ENCODE assay signal across 22 mouse cellular contexts in genomic region chr13:42383099-42383498, GRCm38 (mm10).
DNase-seq lines count a peak whose midpoint lies in the region; ATAC-seq and TF ChIP-seq lines count a peak whose summit lies in the region.
"Had no signal": no experiment of that assay in that cellular context is flagged by ENCODE, and none has a peak within 500 bp of the region (broad histone marks: within the 10 kb centered on the region; RNA-seq: fewer than 3 reads in every experiment).

No protein-coding gene starts in this region.

- 69% methylated on average over 4 of the region's 4 CpGs for WGBS in embryonic facial prominence, embryonic 14.5 days
- 86% methylated on average over 4 of the region's 4 CpGs for WGBS in embryonic facial prominence, embryonic 10.5 days

- no peak for TF ChIP-seq CTCF in brain, embryonic 14.5 days (IDR thresholded peaks at IDR 0.05; ENCODE audit: borderline replicate concordance, extremely low read depth, insufficient read depth, insufficient read length)

- H3K27ac ChIP-seq in embryonic facial prominence, embryonic 14.5 days (replicated peaks; ENCODE audit: low read depth, low read length) = no peak overlapping the region
- no peak overlapping the region for H3K27ac ChIP-seq in embryonic facial prominence, embryonic 10.5 days (replicated peaks)
- H3K27ac ChIP-seq: embryonic facial prominence, embryonic 13.5 days; forebrain, embryonic 13.5 days; forebrain, embryonic 15.5 days had no signal

- H3K9me3 ChIP-seq in embryonic facial prominence, embryonic 14.5 days (ENCODE audit: control insufficient read depth, low read length) = no peaks in the 10 kb centered on the region
- H3K9me3 ChIP-seq in embryonic facial prominence, embryonic 10.5 days = no peaks in the 10 kb centered on the region
- H3K9me3 ChIP-seq: embryonic facial prominence, embryonic 13.5 days; forebrain, embryonic 13.5 days; forebrain, embryonic 15.5 days; G1E had no signal

- H3K27me3 ChIP-seq in embryonic facial prominence, embryonic 14.5 days (replicated peaks; ENCODE audit: control insufficient read depth, insufficient read depth, low read length) = no peaks in the 10 kb centered on the region
- H3K27me3 ChIP-seq in embryonic facial prominence, embryonic 10.5 days (replicated peaks; ENCODE audit: low read depth, poor library complexity, severe bottlenecking) = no peaks in the 10 kb centered on the region
- H3K27me3 ChIP-seq: CH12.LX; embryonic facial prominence, embryonic 13.5 days; forebrain, embryonic 13.5 days; forebrain, embryonic 15.5 days had no signal

- no peak for TF ChIP-seq POLR2A in brain, embryonic 14.5 days (IDR thresholded peaks at IDR 0.05; ENCODE audit: borderline replicate concordance, extremely low read depth, insufficient read depth, insufficient read length, poor library complexity, severe bottlenecking)

- H3K4me3 ChIP-seq in embryonic facial prominence, embryonic 14.5 days (ENCODE audit: low read depth, low read length) = no peak overlapping the region
- H3K4me3 ChIP-seq in embryonic facial prominence, embryonic 10.5 days = no peak overlapping the region
- H3K4me3 ChIP-seq: embryonic facial prominence, embryonic 13.5 days; forebrain, embryonic 13.5 days; forebrain, embryonic 15.5 days had no signal

- H3K9ac ChIP-seq in embryonic facial prominence, embryonic 14.5 days (ENCODE audit: low read depth, low read length) = no peak overlapping the region
- H3K9ac ChIP-seq: embryonic facial prominence, embryonic 13.5 days; forebrain, embryonic 13.5 days; forebrain, embryonic 15.5 days; forebrain, postnatal 0 days had no signal

- peaks cover 6% of the 10 kb centered on the region; the same call in 1 of the 2 replicates for H3K4me1 ChIP-seq in embryonic facial prominence, embryonic 14.5 days (ENCODE audit: control insufficient read depth, insufficient read depth, low read length)
- H3K4me1 ChIP-seq in embryonic facial prominence, embryonic 10.5 days = no peaks in the 10 kb centered on the region
- H3K4me1 ChIP-seq: forebrain, embryonic 13.5 days; forebrain, embryonic 15.5 days had no signal

- H3K36me3 ChIP-seq in embryonic facial prominence, embryonic 14.5 days (ENCODE audit: control insufficient read depth, insufficient read depth, low read length) = no peaks in the 10 kb centered on the region
- no peaks in the 10 kb centered on the region for H3K36me3 ChIP-seq in embryonic facial prominence, embryonic 10.5 days (replicated peaks)
- H3K36me3 ChIP-seq: embryonic facial prominence, embryonic 13.5 days; forebrain, embryonic 15.5 days; G1E had no signal

- DNase-seq in embryonic facial prominence, embryonic 14.5 days (ENCODE audit: low spot score) = peak; percentile 3
- DNase-seq in embryonic facial prominence, embryonic 10.5 days (ENCODE audit: low spot score) = no peak
- DNase-seq in NIH3T3 (ENCODE audit: low read depth) = peak; percentile 55
- peak; percentile 7 for DNase-seq in brain, embryonic 14.5 days (ENCODE audit: low read depth)
- no peak for DNase-seq in frontal cortex, adult 2 months (ENCODE audit: extremely low spot score in 1 of 2, low spot score in 1 of 2)
- no peak for DNase-seq in thymus, postnatal 25 days
- no peak for DNase-seq in cerebellum, adult 9-10 months
- DNase-seq: adrenal gland, adult 2 months; adrenal gland, postnatal 10 days; adrenal gland, postnatal 25 days; cerebellum, adult 11 months; cerebellum, adult 18-20 months; cerebellum, adult 8-10 months; cerebellum, postnatal 10 days; cerebellum, postnatal 25 days; forebrain, postnatal 0 days had no signal

- H3K4me2 ChIP-seq in embryonic facial prominence, embryonic 14.5 days (ENCODE audit: low read depth, low read length) = no peak overlapping the region
- H3K4me2 ChIP-seq: embryonic facial prominence, embryonic 13.5 days; forebrain, embryonic 13.5 days; forebrain, embryonic 15.5 days had no signal

- no peak for ATAC-seq in embryonic facial prominence, embryonic 14.5 days (ENCODE audit: low read depth)
- ATAC-seq: CD4-positive, CD25-positive, alpha-beta regulatory T cell, adult 4 months; forebrain, embryonic 13.5 days; forebrain, embryonic 15.5 days; forebrain, postnatal 0 days had no signal

Comparison
In these comparisons a context has a peak if more than half of its experiments do, and no peak if none do; other contexts are left out.
1. DNase-seq: peak in embryonic facial prominence, embryonic 14.5 days (single experiment), NIH3T3 (single experiment) and brain, embryonic 14.5 days (single experiment); none in embryonic facial prominence, embryonic 10.5 days (single experiment), frontal cortex, adult 2 months (0 of 2), thymus, postnatal 25 days (single experiment) and cerebellum, adult 9-10 months (single experiment).